Mouse (Mus musculus): Measurements from ENCODE around the gene Vgll4.

- TF ChIP-seq EP300 (IDR thresholded peaks at IDR 0.05; ENCODE audit: low read depth): no peak
- TF ChIP-seq CTCF (IDR thresholded peaks at IDR 0.05; ENCODE audit: low read depth): no peak
Observed at GRCm38 (mm10) chr6:114970386-114970785, 592 bp upstream of the Vgll4 start.
